Comparison of ENCODE assay signal across 37 mouse cellular contexts in genomic region chr2:62469551-62469950, GRCm38 (mm10). TPM values are rescaled to one million over a fixed set of nuclear protein-coding genes. Genes with fewer than 3 reads are reported as not detected.
DNase-seq lines count a peak whose midpoint lies in the region; ATAC-seq and TF ChIP-seq lines count a peak whose summit lies in the region.
"Had no signal": no experiment of that assay in that cellular context is flagged by ENCODE, and none has a peak within 500 bp of the region (broad histone marks: within the 10 kb centered on the region; RNA-seq: fewer than 3 reads in every experiment).

No protein-coding gene starts in this region.

- H3K36me3 ChIP-seq in heart, embryonic 10.5 days, result no peaks in the 10 kb centered on the region
- no peaks in the 10 kb centered on the region for H3K36me3 ChIP-seq in heart, embryonic 14.5 days (ENCODE audit: control insufficient read depth, insufficient read depth, low read length)
- no peaks in the 10 kb centered on the region for H3K36me3 ChIP-seq in myocyte (ENCODE audit: control insufficient read depth, insufficient read depth)
- H3K36me3 ChIP-seq: embryonic facial prominence, embryonic 13.5 days; G1E; hindbrain, embryonic 15.5 days; intestine, embryonic 15.5 days; kidney, embryonic 15.5 days; limb, embryonic 15.5 days; midbrain, embryonic 13.5 days; neural tube, embryonic 13.5 days had no signal

- no peak for ATAC-seq in heart, embryonic 14.5 days (ENCODE audit: insufficient number of reproducible peaks, insufficient read depth, low FRiP score, low read depth)
- ATAC-seq: activated CD4-positive, CD25-positive, alpha-beta regulatory T cell, adult 4 months; forebrain, embryonic 16.5 days; intestine, embryonic 15.5 days; midbrain, embryonic 13.5 days had no signal

- H3K27me3 ChIP-seq in heart, embryonic 10.5 days (ENCODE audit: insufficient read depth, poor library complexity, severe bottlenecking), result no peaks in the 10 kb centered on the region
- H3K27me3 ChIP-seq in heart, embryonic 14.5 days (ENCODE audit: control insufficient read depth, insufficient read depth, low read length), result no peaks in the 10 kb centered on the region
- no peaks in the 10 kb centered on the region for H3K27me3 ChIP-seq in myocyte (ENCODE audit: control insufficient read depth, insufficient read depth, insufficient read length)
- H3K27me3 ChIP-seq in cerebellum, adult 2 months (ENCODE audit: control insufficient read depth, insufficient read depth, low read length), result no peaks in the 10 kb centered on the region
- H3K27me3 ChIP-seq: CH12.LX; embryonic facial prominence, embryonic 13.5 days; intestine, embryonic 15.5 days; kidney, embryonic 15.5 days; limb, embryonic 15.5 days; midbrain, embryonic 13.5 days; neural tube, embryonic 13.5 days had no signal

- H3K4me1 ChIP-seq in heart, embryonic 10.5 days, result no peaks in the 10 kb centered on the region
- peaks cover 11% of the 10 kb centered on the region for H3K4me1 ChIP-seq in embryonic fibroblast, embryonic 13.5 days (ENCODE audit: control insufficient read depth, insufficient read depth, low read length)
- H3K4me1 ChIP-seq in heart, embryonic 14.5 days (ENCODE audit: control insufficient read depth in 2 of 2, insufficient read depth in 2 of 2, low read length in 2 of 2), result peaks cover 0 to 2% of the 10 kb centered on the region in 2 experiments; a peak in 1 of 4 replicates
- no peaks in the 10 kb centered on the region for H3K4me1 ChIP-seq in cerebellum, adult 2 months (ENCODE audit: control insufficient read depth, insufficient read depth, low read length)
- H3K4me1 ChIP-seq: hindbrain, embryonic 15.5 days; intestine, embryonic 15.5 days; kidney, embryonic 15.5 days; limb, embryonic 15.5 days; megakaryocyte, embryonic 14.5 days; midbrain, embryonic 13.5 days; neural tube, embryonic 13.5 days had no signal

- TF ChIP-seq CTCF in embryonic fibroblast, embryonic 13.5 days (IDR thresholded peaks at IDR 0.05; ENCODE audit: borderline replicate concordance, insufficient read depth, low read length), result no peak
- TF ChIP-seq CTCF in cerebellum, adult 2 months (IDR thresholded peaks at IDR 0.05; ENCODE audit: borderline replicate concordance, insufficient read depth, low read depth, low read length), result no peak

- peak; percentile 44 to 55 for DNase-seq in heart, adult 18-20 months
- no peak for DNase-seq in heart, embryonic 10.5 days (ENCODE audit: low spot score)
- DNase-seq in embryo, embryonic 11 days, result no peak
- no peak for DNase-seq in thymus, postnatal 25 days
- DNase-seq in cerebellum, adult 2 months, result no peak
- DNase-seq: adrenal gland, postnatal 10 days; B cell, adult 2 months; cerebellum, adult 18-20 months; cerebellum, postnatal 25 days; gastrocnemius, postnatal 36 days; kidney, postnatal 4 days; layer of hippocampus, adult 9-11 months; left cerebral cortex, postnatal 4 days; lung, postnatal 36 days; retina, postnatal 1 day; right cerebral cortex, postnatal 25 days; thymus, postnatal 14 days had no signal

- 79% methylated on average over 9 of the region's 9 CpGs for WGBS in heart, embryonic 10.5 days
- WGBS in heart, embryonic 14.5 days, result 59% methylated on average over 9 of the region's 9 CpGs
- WGBS in cerebellum, adult 2 months, result 22% methylated on average over 9 of the region's 9 CpGs

- H3K9me3 ChIP-seq in heart, embryonic 10.5 days, result no peaks in the 10 kb centered on the region
- no peaks in the 10 kb centered on the region for H3K9me3 ChIP-seq in heart, embryonic 14.5 days (ENCODE audit: control insufficient read depth, low read length)
- H3K9me3 ChIP-seq: embryonic facial prominence, embryonic 13.5 days; G1E; hindbrain, embryonic 15.5 days; intestine, embryonic 15.5 days; kidney, embryonic 15.5 days; limb, embryonic 15.5 days; megakaryocyte, embryonic 14.5 days; midbrain, embryonic 13.5 days; neural tube, embryonic 13.5 days had no signal

- no peak overlapping the region for H3K4me3 ChIP-seq in heart, embryonic 10.5 days
- H3K4me3 ChIP-seq in embryonic fibroblast, embryonic 13.5 days (ENCODE audit: insufficient read depth, low read length), result no peak overlapping the region
- H3K4me3 ChIP-seq in heart, embryonic 14.5 days (ENCODE audit: control insufficient read depth in 1 of 2, insufficient read depth in 1 of 2, low read depth in 1 of 2, low read length in 2 of 2), result no peak overlapping the region
- H3K4me3 ChIP-seq in myocyte, result no peak overlapping the region
- no peak overlapping the region for H3K4me3 ChIP-seq in cerebellum, adult 2 months (replicated peaks; ENCODE audit: insufficient read depth, low read depth, low read length)
- H3K4me3 ChIP-seq: embryonic facial prominence, embryonic 13.5 days; hindbrain, embryonic 15.5 days; intestine, embryonic 15.5 days; kidney, embryonic 15.5 days; limb, embryonic 15.5 days; megakaryocyte, embryonic 14.5 days; midbrain, embryonic 13.5 days; neural tube, embryonic 13.5 days had no signal

- H3K79me2 ChIP-seq in myocyte (ENCODE audit: control insufficient read depth, insufficient read depth), result no peaks in the 10 kb centered on the region

- TF ChIP-seq POLR2A in embryonic fibroblast, embryonic 13.5 days (IDR thresholded peaks at IDR 0.05; ENCODE audit: low read depth, low read length), result no peak
- TF ChIP-seq POLR2A in myocyte (IDR thresholded peaks at IDR 0.05; ENCODE audit: insufficient read length, low read depth), result no peak
- no peak for TF ChIP-seq POLR2A in cerebellum, adult 2 months (IDR thresholded peaks at IDR 0.05; ENCODE audit: borderline replicate concordance, insufficient read depth, low read length)

- no peak overlapping the region for H3K27ac ChIP-seq in heart, embryonic 10.5 days
- peak overlapping the region; percentile 82 for H3K27ac ChIP-seq in embryonic fibroblast, embryonic 13.5 days (ENCODE audit: insufficient read depth, low read length)
- no peak overlapping the region for H3K27ac ChIP-seq in heart, embryonic 14.5 days (replicated peaks in 1 of 2; ENCODE audit: control insufficient read depth in 1 of 2, insufficient read depth in 1 of 2, low read depth in 2 of 2, low read length in 2 of 2)
- H3K27ac ChIP-seq in cerebellum, adult 2 months (ENCODE audit: insufficient read depth, low read length), result no peak overlapping the region
- H3K27ac ChIP-seq: embryonic facial prominence, embryonic 13.5 days; hindbrain, embryonic 15.5 days; intestine, embryonic 15.5 days; kidney, embryonic 15.5 days; limb, embryonic 15.5 days; liver, embryonic 14.5 days; midbrain, embryonic 13.5 days; neural tube, embryonic 13.5 days had no signal

- no peak overlapping the region for H3K9ac ChIP-seq in heart, embryonic 14.5 days (ENCODE audit: low read length)
- H3K9ac ChIP-seq: embryonic facial prominence, embryonic 13.5 days; hindbrain, embryonic 15.5 days; intestine, embryonic 15.5 days; kidney, embryonic 15.5 days; limb, embryonic 15.5 days; liver, embryonic 14.5 days; lung, embryonic 14.5 days; midbrain, embryonic 13.5 days; neural tube, embryonic 13.5 days had no signal

- H3ac ChIP-seq in myocyte (ENCODE audit: control insufficient read depth, insufficient read length), result no peak overlapping the region

- peak overlapping the region; percentile 37; the same call in 1 of the 2 replicates for H3K4me2 ChIP-seq in heart, embryonic 14.5 days (ENCODE audit: low read length)
- H3K4me2 ChIP-seq in myocyte (ENCODE audit: low read depth), result peak overlapping the region; percentile 72
- H3K4me2 ChIP-seq: embryonic facial prominence, embryonic 13.5 days; hindbrain, embryonic 15.5 days; intestine, embryonic 15.5 days; kidney, embryonic 15.5 days; limb, embryonic 15.5 days; lung, embryonic 14.5 days; midbrain, embryonic 13.5 days; neural tube, embryonic 13.5 days had no signal

TF ChIP-seq in myocyte, 11 proteins besides CTCF, POLR2A, EP300 and RAD21:
- TF ChIP-seq POLR2AphosphoS2 (IDR thresholded peaks at IDR 0.05; ENCODE audit: insufficient read length, low read depth), result no peak
- no peak for TF ChIP-seq MYOG (IDR thresholded peaks at IDR 0.05; ENCODE audit: control insufficient read depth in 1 of 3, insufficient read depth in 1 of 3, insufficient read length in 2 of 3, low read depth in 2 of 3)
- no peak for TF ChIP-seq MYOD1 (IDR thresholded peaks at IDR 0.05; ENCODE audit: control insufficient read depth in 1 of 3, insufficient read length in 2 of 3, low read depth in 2 of 3)
- TF ChIP-seq MAX (IDR thresholded peaks at IDR 0.05; ENCODE audit: low read depth), result no peak
- TF ChIP-seq E2F4 (IDR thresholded peaks at IDR 0.05; ENCODE audit: insufficient read depth), result no peak
- no peak for TF ChIP-seq TCF3 (IDR thresholded peaks at IDR 0.05; ENCODE audit: insufficient read length, low read depth)
- no peak for TF ChIP-seq USF1 (IDR thresholded peaks at IDR 0.05; ENCODE audit: low read depth)
- no peak for TF ChIP-seq REST (IDR thresholded peaks at IDR 0.05; ENCODE audit: insufficient read depth, insufficient read length)
- no peak for TF ChIP-seq TCF12 (IDR thresholded peaks at IDR 0.05; ENCODE audit: insufficient read depth, poor library complexity, severe bottlenecking)
- TF ChIP-seq SRF (IDR thresholded peaks at IDR 0.05; ENCODE audit: control insufficient read depth, insufficient read length, low read depth), result no peak
- no peak for TF ChIP-seq CEBPB (IDR thresholded peaks at IDR 0.05; ENCODE audit: insufficient read depth, poor library complexity, severe bottlenecking)

RNA-seq across cellular contexts. Expression of gene Gcg, which starts 13.9 kb away (rescaled TPM):
- not detected for total RNA-seq in heart, adult 18-20 months (2021)
- polyA plus RNA-seq in heart, embryonic 10.5 days (2016; fragmentation: Nextera tagmentation; extraction: Ambion mirVana), result 5.9 TPM in 1 of 2 replicates, not detected in the other
- polyA plus RNA-seq in embryonic fibroblast, embryonic 13.5 days (2011; ENCODE audit: insufficient read length, low read depth, missing spikeins), result not detected in 2 replicates
- not detected in 2 replicates for polyA plus RNA-seq in heart, embryonic 14.5 days (2014; fragmentation: Nextera tagmentation; extraction: Ambion mirVana)
- not detected for polyA plus RNA-seq in myocyte (2012; fragmentation: generic; extraction: Trizol)
- polyA plus RNA-seq in cerebellum, adult 2 months (2012; rRNA removed), result 0.41 TPM in 1 of 2 replicates, not detected in the other
- total RNA-seq: adrenal gland, postnatal 10 days; gastrocnemius, postnatal 36 days; heart, postnatal 14 days; left cerebral cortex, adult 18-20 months had no signal
- polyA plus RNA-seq: activated CD4-positive, CD25-positive, alpha-beta regulatory T cell, adult 4 months; embryonic facial prominence, embryonic 13.5 days; limb, embryonic 15.5 days; lung, embryonic 14.5 days; neural tube, embryonic 13.5 days; spleen, adult 2 months had no signal

RNA-seq across cellular contexts. Expression of gene Dpp4, which starts 57.5 kb away (rescaled TPM):
- 1 to 10 TPM; 2.3 to 5.1 TPM for total RNA-seq in heart, adult 18-20 months (2021)
- 8.7 and 11.8 TPM in 2 replicates for polyA plus RNA-seq in heart, embryonic 10.5 days (2016; fragmentation: Nextera tagmentation; extraction: Ambion mirVana)
- 0.27 and 0.90 TPM in 2 replicates for polyA plus RNA-seq in embryonic fibroblast, embryonic 13.5 days (2011; ENCODE audit: insufficient read length, low read depth, missing spikeins)
- 22.0 and 26.5 TPM in 2 replicates for polyA plus RNA-seq in heart, embryonic 14.5 days (2014; fragmentation: Nextera tagmentation; extraction: Ambion mirVana)
- polyA plus RNA-seq in myocyte (2012; fragmentation: generic; extraction: Trizol), result not detected
- polyA plus RNA-seq in cerebellum, adult 2 months (2012; rRNA removed), result 0.76 and 0.85 TPM in 2 replicates

Comparison
In these comparisons a context has a peak if more than half of its experiments do, and no peak if none do; other contexts are left out.
1. DNase-seq: peak in heart, adult 18-20 months (2 of 2); none in heart, embryonic 10.5 days (single experiment), embryo, embryonic 11 days (single experiment), thymus, postnatal 25 days (single experiment) and cerebellum, adult 2 months (0 of 2).